Mouse (Mus musculus) leukemia stem cell, adult 10-12 weeks (primary cell): ENCODE results near the gene Dnase1l1. TPM values are rescaled to one million over a fixed set of nuclear protein-coding genes. Genes with fewer than 3 reads are reported as not detected.

Experiments
- polyA plus RNA-seq: library from polyadenylated mRNA; stranded (reverse); fragments of >175 nt; gene quantifications from 2 replicates; pipeline ENCODE4 v1.2.3, GENCODE M21; 2012; ENCODE audit warnings: low replicate concordance

The Dnase1l1 gene
- polyA plus RNA-seq, result 0.18 and 1.0 TPM in 2 replicates

DNA sequence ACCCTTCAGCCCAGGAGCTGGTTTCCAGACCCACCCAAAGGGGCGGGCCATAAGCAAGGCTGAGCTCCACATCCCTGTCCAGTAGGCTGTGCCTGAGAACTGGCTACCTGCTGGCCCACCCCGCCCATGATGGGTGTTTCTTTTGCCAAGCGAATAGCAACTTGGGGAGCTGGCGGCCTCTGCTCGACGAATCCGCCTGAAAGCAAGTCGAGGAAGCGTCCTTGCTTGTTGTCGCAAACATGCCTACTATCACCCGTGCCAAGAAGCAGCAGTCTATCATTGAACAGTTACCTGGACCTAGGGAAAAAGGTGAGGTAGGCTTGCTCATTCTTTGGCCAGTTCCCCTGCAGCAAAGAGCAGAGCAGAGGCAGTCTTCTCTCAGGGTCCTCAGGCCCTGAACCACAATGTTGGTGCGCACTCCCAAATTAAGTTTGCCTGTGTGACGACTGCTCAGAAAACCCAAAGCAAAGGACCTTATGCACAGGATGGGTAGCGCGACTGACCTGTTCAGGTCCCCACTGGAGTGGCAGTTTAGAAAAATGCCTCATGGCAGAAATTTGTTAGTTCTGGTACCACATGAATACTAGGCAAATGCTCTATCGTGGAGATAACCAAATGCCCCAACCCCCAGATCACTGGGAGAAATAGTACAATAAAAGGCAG, at the start of gene Dnase1l1, which contains the start of gene Taz:
Dnase1l1 (minus strand) TSS at position 606 of the 663 bp plus-strand sequence.
Taz (plus strand) TSS at position 181 of the 663 bp plus-strand sequence.

DNA sequence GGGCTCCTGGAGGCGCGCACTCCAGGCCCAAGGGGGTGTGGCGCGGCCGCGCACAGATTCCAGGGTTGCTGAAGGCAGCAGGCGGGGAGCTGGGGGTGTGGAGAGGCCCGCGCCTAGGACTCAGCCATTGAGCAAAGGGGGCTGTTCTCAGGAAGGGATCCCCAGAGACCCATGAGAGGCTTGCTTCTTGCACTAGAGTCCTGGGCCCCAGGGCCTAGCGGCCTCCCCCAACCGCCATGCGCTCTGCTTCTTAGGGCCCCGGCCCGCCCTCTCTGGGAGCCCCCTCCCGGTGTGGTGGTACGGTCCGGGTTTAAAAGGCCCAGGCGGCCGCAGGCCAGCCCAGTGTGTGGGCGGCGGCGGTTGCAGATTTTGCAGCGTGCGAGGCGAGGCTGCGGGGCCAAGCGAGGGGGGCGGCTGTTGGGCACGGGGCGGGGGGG, 46.6 kb upstream of the Dnase1l1 start, which contains the start of gene Plxna3:
Plxna3 (plus strand) TSS at position 342 of the 437 bp plus-strand sequence.

GRCm38 (mm10) chrX:74312540-74313464, 30.7 kb upstream of the Dnase1l1 start, which contains the start of gene Fam50a:
Fam50a (plus strand) TSS chrX:74313033.

GRCm38 (mm10) chrX:74304867-74305700, 22.9 kb upstream of the Dnase1l1 start, which contains the start of gene Gdi1:
Gdi1 (plus strand) TSS chrX:74304998.

GRCm38 (mm10) chrX:74296538-74297448, 14.7 kb upstream of the Dnase1l1 start, which contains the start of gene Atp6ap1:
Atp6ap1 (plus strand) TSS chrX:74297097.

DNA sequence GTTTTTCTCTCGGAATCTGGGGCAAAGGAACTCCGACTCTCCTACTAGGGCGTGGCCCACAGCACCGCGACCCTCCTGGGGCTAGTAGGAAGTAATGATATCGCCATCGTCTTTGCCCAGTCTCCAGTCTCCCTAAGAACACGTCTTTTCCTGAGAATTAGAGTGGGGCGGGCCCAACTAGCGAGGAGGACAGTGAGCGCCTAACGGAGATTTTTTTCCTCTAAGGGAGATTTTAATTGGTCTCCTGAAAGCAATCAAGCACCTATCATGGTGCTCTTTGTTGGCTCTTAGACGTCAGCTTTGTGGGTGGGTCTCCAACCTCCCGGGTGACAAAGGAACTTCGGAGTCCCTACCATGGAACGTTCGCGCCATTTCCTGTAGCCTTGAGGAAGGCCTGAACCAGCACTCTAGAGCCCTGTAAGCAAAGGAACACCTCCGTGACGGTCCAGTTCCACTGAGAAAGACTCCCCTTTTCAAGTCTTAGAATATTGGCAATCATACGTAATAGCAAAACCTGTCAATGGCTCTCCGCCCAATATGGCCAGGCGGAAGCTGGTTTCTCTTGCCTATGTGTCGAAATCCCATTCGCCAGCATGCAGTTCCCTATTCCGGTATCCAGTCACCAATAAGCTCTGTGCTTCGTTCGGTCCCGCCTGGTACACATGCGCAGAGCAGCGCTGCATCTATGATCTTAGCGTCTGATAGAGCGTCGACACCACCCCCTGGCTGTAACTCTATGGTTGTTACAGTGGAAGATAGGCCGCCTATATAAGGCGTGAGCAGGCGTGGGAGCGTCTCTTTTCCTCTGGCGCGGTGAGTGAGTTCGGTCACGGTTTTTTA, 11.9 kb downstream of the Dnase1l1 start, which contains the start of gene Rpl10:
Rpl10 (plus strand) TSS at position 751 of the 840 bp plus-strand sequence.

GRCm38 (mm10) chrX:74254153-74254887, 27.8 kb downstream of the Dnase1l1 start, which contains the start of gene Emd:
Emd (plus strand) TSS chrX:74254687.

GRCm38 (mm10) chrX:74249615-74250014, 32.5 kb downstream of the Dnase1l1 start, which contains the start of gene Flna:
Flna (minus strand) TSS chrX:74249820.

Other genes starting within 250 kb of the Dnase1l1 start
- not detected in 2 replicates for gene Opn1mw, start 154.9 kb downstream of the Dnase1l1 start, polyA plus RNA-seq
- 27.3 and 47.4 TPM in 2 replicates for gene Mecp2, start 147.0 kb downstream of the Dnase1l1 start, polyA plus RNA-seq
- not detected in 2 replicates for gene Tex28, start 114.5 kb downstream of the Dnase1l1 start, polyA plus RNA-seq
- not detected in 2 replicates for gene Tktl1, start 105.1 kb downstream of the Dnase1l1 start, polyA plus RNA-seq
- gene Flna, start 32.5 kb downstream of the Dnase1l1 start, polyA plus RNA-seq, result 42.2 and 77.0 TPM in 2 replicates
- 14.2 and 47.5 TPM in 2 replicates for gene Emd, start 27.6 kb downstream of the Dnase1l1 start, polyA plus RNA-seq
- gene Rpl10, start 11.5 kb downstream of the Dnase1l1 start, polyA plus RNA-seq, result 109 and 533 TPM in 2 replicates
- gene Taz, start 425 bp downstream of the Dnase1l1 start, polyA plus RNA-seq, result 33.1 and 36.6 TPM in 2 replicates
- gene Atp6ap1, start 14.8 kb upstream of the Dnase1l1 start, polyA plus RNA-seq, result 16.9 and 43.6 TPM in 2 replicates
- 29.7 and 52.2 TPM in 2 replicates for gene Gdi1, start 22.7 kb upstream of the Dnase1l1 start, polyA plus RNA-seq
- 8.0 and 12.8 TPM in 2 replicates for gene Fam50a, start 30.7 kb upstream of the Dnase1l1 start, polyA plus RNA-seq
- gene Plxna3, start 46.7 kb upstream of the Dnase1l1 start, polyA plus RNA-seq, result 6.0 and 6.2 TPM in 2 replicates
- 5.2 and 5.7 TPM in 2 replicates for gene Lage3, start 71.3 kb upstream of the Dnase1l1 start, polyA plus RNA-seq
- 12.5 and 13.6 TPM in 2 replicates for gene Ubl4a, start 90.9 kb upstream of the Dnase1l1 start, polyA plus RNA-seq
- gene Slc10a3, start 91.0 kb upstream of the Dnase1l1 start, polyA plus RNA-seq, result 1.8 and 3.0 TPM in 2 replicates
- gene Fam3a, start 110.9 kb upstream of the Dnase1l1 start, polyA plus RNA-seq, result 3.6 and 6.3 TPM in 2 replicates
- gene Ikbkg, start 111.0 kb upstream of the Dnase1l1 start, polyA plus RNA-seq, result 8.5 and 10.8 TPM in 2 replicates
- gene G6pdx, start 146.9 kb upstream of the Dnase1l1 start, polyA plus RNA-seq, result 6.0 and 14.2 TPM in 2 replicates
- not detected in 2 replicates for gene Gm6880, start 199.1 kb upstream of the Dnase1l1 start, polyA plus RNA-seq